Mouse (Mus musculus) thymus, adult 2 months (tissue): ENCODE measurements around the gene Mul1. TPM values are rescaled to one million over a fixed set of nuclear protein-coding genes. Genes with fewer than 3 reads are reported as not detected.

ENCODE experiments used
- DNase-seq: peaks from one replicate; pipeline ENCODE4 v3.0.0; 2021
- H3K27ac ChIP-seq: fragments of 200-500 bp; 2 replicates; pipeline ENCODE4 v1.5.1; 2012; ENCODE audit warnings: low read length, control low read depth; ENCODE audit not compliant: control insufficient read depth, insufficient read depth
- H3K27me3 ChIP-seq: fragments of 200-500 bp; 2 replicates; pipeline ENCODE4 v1.6.1; 2012; ENCODE audit warnings: mild to moderate bottlenecking, low read length, moderate library complexity, mixed read lengths; ENCODE audit not compliant: control insufficient read depth, insufficient read depth
- H3K36me3 ChIP-seq: fragments of 200-500 bp; 2 replicates; pipeline ENCODE4 v1.6.1; 2012; ENCODE audit warnings: mild to moderate bottlenecking, low read length, moderate library complexity; ENCODE audit not compliant: control insufficient read depth, insufficient read depth
- H3K4me1 ChIP-seq: fragments of 200-500 bp; replicated peaks from 2 replicates; pipeline ENCODE4 v1.6.1; 2012; ENCODE audit warnings: low read length; ENCODE audit not compliant: control insufficient read depth, insufficient read depth
- H3K4me3 ChIP-seq: fragments of 200-500 bp; 2 replicates; pipeline ENCODE4 v1.5.1; 2012; ENCODE audit warnings: mild to moderate bottlenecking, low read length, control low read depth, moderate library complexity; ENCODE audit not compliant: control insufficient read depth, insufficient read depth
- CTCF ChIP-seq: fragments of 200-500 bp; IDR thresholded peaks from 2 replicates; pipeline ENCODE4 v1.5.1; 2012; ENCODE audit warnings: mild to moderate bottlenecking, control low read depth, low read length, moderate library complexity, borderline replicate concordance; ENCODE audit not compliant: control insufficient read depth, poor library complexity, insufficient read depth; ENCODE audit errors: extremely low read depth
- POLR2A ChIP-seq: fragments of 200-500 bp; IDR thresholded peaks from 2 replicates; pipeline ENCODE4 v1.6.1; 2012; ENCODE audit warnings: mild to moderate bottlenecking, low read length, control low read depth, moderate library complexity; ENCODE audit not compliant: control insufficient read depth, poor library complexity, insufficient read depth; ENCODE audit errors: extremely low read depth
- WGBS: fragments of 180-500 bp; shearing (Covaris S2); methylation state at CpG from one replicate; pipeline ENCODE4 v1.1.7; 2018; 5-methylcytosine and 5-hydroxymethylcytosine counted together
- polyA plus RNA-seq: library from polyadenylated mRNA; depleted of rRNA; stranded (reverse); fragments of >200 nt; gene quantifications from 2 replicates; pipeline ENCODE4 v1.2.3, GENCODE M21; 2012

Gene Mul1
- polyA plus RNA-seq, 1 experiment, result 16.9 TPM

- Histone ChIP-seq H3K4me3 (no peak overlapping the region), H3K27me3 (no peaks in the 10 kb centered on the region), H3K36me3 (no peaks in the 10 kb centered on the region), H3K27ac (no peak overlapping the region), H3K4me1 (no peaks in the 10 kb centered on the region)
- 28% methylated on average over 12 of the region's 13 CpGs for WGBS
- TF ChIP-seq POLR2A, result no peak
- no peak for TF ChIP-seq CTCF
- DNase-seq, result no peak
Measured at GRCm38 (mm10) chr4:138407479-138408194, 26.8 kb upstream of the Mul1 start.

- H3K36me3 ChIP-seq, result no peaks in the 10 kb centered on the region
- H3K4me3 ChIP-seq, result no peak overlapping the region
- H3K27me3 ChIP-seq, result no peaks in the 10 kb centered on the region
- no peaks in the 10 kb centered on the region for H3K4me1 ChIP-seq
- 85% methylated on average over 5 of the region's 5 CpGs for WGBS
- no peak overlapping the region for H3K27ac ChIP-seq
- DNase-seq, result no peak
- TF ChIP-seq POLR2A, result no peak
- TF ChIP-seq CTCF, result no peak
Measured at GRCm38 (mm10) chr4:138411011-138411410, 23.5 kb upstream of the Mul1 start.

GRCm38 (mm10) chr4:138411504-138412121 is 22.9 kb upstream of the Mul1 start:
- TF ChIP-seq POLR2A (no peak), CTCF (no peak)
- H3K4me1 ChIP-seq, result no peaks in the 10 kb centered on the region
- H3K36me3 ChIP-seq, result no peaks in the 10 kb centered on the region
- no peak overlapping the region for H3K27ac ChIP-seq
- no peaks in the 10 kb centered on the region for H3K27me3 ChIP-seq
- DNase-seq, result no peak
- 85% methylated on average over 7 of the region's 7 CpGs for WGBS
- H3K4me3 ChIP-seq, result no peak overlapping the region

GRCm38 (mm10) chr4:138414725-138415124 is 19.7 kb upstream of the Mul1 start:
- H3K4me1 ChIP-seq, result no peaks in the 10 kb centered on the region
- H3K4me3 ChIP-seq, result no peak overlapping the region
- no peaks in the 10 kb centered on the region for H3K36me3 ChIP-seq
- H3K27me3 ChIP-seq, result no peaks in the 10 kb centered on the region
- TF ChIP-seq POLR2A (no peak), CTCF (no peak)
- WGBS, result 35% methylated on average over 6 of the region's 6 CpGs
- DNase-seq, result no peak
- no peak overlapping the region for H3K27ac ChIP-seq

GRCm38 (mm10) chr4:138415991-138416390 is 18.5 kb upstream of the Mul1 start:
- WGBS, result 85% methylated on average over 3 of the region's 3 CpGs

GRCm38 (mm10) chr4:138416414-138416813 is 18.1 kb upstream of the Mul1 start:
- Histone ChIP-seq H3K27ac (no peak overlapping the region), H3K4me3 (no peak overlapping the region), H3K4me1 (no peaks in the 10 kb centered on the region), H3K27me3 (0 out of 2 replicates have a peak, but pooled peaks cover 2% of the 10 kb centered on the region), H3K36me3 (no peaks in the 10 kb centered on the region)
- 91% methylated on average over 5 of the region's 5 CpGs for whole genome bisulfite sequencing
- TF ChIP-seq CTCF (no peak), POLR2A (no peak)
- DNase-seq, result no peak

More at GRCm38 (mm10) chr4:138415991-138416390, 18.5 kb upstream of the Mul1 start:
- Histone ChIP-seq H3K27ac (no peak overlapping the region), H3K4me3 (no peak overlapping the region), H3K4me1 (no peaks in the 10 kb centered on the region), H3K36me3 (no peaks in the 10 kb centered on the region), H3K27me3 (no peaks in the 10 kb centered on the region)
- no peak for DNase-seq
- TF ChIP-seq CTCF, result no peak
- no peak for TF ChIP-seq POLR2A

GRCm38 (mm10) chr4:138417882-138418281 is 16.6 kb upstream of the Mul1 start:
- H3K27me3 ChIP-seq, result 0 out of 2 replicates have a peak, but pooled peaks cover 2% of the 10 kb centered on the region
- TF ChIP-seq POLR2A (no peak), CTCF (no peak)
- no peak for DNase-seq
- WGBS, result 72% methylated on average over 4 of the region's 4 CpGs
- H3K4me1 ChIP-seq, result no peaks in the 10 kb centered on the region
- no peaks in the 10 kb centered on the region for H3K36me3 ChIP-seq
- no peak overlapping the region for H3K4me3 ChIP-seq
- no peak overlapping the region for H3K27ac ChIP-seq
